In the genomic region with DNA sequence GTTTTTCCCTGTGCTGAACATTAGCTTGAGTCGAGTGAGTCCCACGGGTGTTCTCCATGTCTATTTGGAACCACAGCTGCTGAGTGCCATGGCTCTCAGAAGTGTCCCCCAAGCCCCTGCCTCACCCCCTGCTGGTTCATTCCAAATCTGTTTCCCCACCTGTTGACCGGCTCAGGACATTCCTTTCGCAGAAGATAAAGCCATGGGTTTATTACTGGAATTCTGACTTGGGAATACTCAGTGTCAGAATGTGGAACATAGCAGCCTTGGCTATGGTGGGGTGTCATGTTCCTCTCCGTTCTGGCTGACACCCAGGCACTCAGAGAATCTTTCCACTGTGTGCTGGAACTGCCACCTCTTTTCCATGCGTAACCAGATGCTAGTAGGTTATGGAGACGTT, we compare ENCODE assay signal across 14 mouse cellular contexts.
A peak's percentile ranks its signal among the peaks of the same experiment; 100 is the strongest.
DNase-seq lines count a peak whose midpoint lies in the region; ATAC-seq and TF ChIP-seq lines count a peak whose summit lies in the region.
"Had no signal": no experiment of that assay in that cellular context is flagged by ENCODE, and none has a peak within 500 bp of the region (broad histone marks: within the 10 kb centered on the region; RNA-seq: fewer than 3 reads in every experiment).

No protein-coding gene starts in this region.

- WGBS in lung, postnatal 0 days: 60% methylated on average over 7 of the region's 7 CpGs
- 34% methylated on average over 7 of the region's 7 CpGs for WGBS in heart, embryonic 16.5 days
- 65% methylated on average over 7 of the region's 7 CpGs for WGBS in stomach, postnatal 0 days

- no peak overlapping the region for H3K9ac ChIP-seq in lung, postnatal 0 days (replicated peaks; ENCODE audit: low read depth)
- no peak overlapping the region for H3K9ac ChIP-seq in heart, embryonic 16.5 days (ENCODE audit: low read length)
- no peak overlapping the region for H3K9ac ChIP-seq in stomach, postnatal 0 days (ENCODE audit: low read length)
- H3K9ac ChIP-seq: hindbrain, embryonic 15.5 days; liver, embryonic 13.5 days; neural tube, embryonic 13.5 days had no signal

- H3K9me3 ChIP-seq in lung, postnatal 0 days (ENCODE audit: low read length): no peaks in the 10 kb centered on the region
- H3K9me3 ChIP-seq in heart, embryonic 16.5 days (replicated peaks; ENCODE audit: control insufficient read depth, low read length): no peaks in the 10 kb centered on the region
- H3K9me3 ChIP-seq in stomach, postnatal 0 days (ENCODE audit: control insufficient read depth, low read length): no peaks in the 10 kb centered on the region
- H3K9me3 ChIP-seq: hindbrain, embryonic 15.5 days; liver, embryonic 13.5 days; neural tube, embryonic 13.5 days had no signal

- TF ChIP-seq EP300 in lung, postnatal 0 days (IDR thresholded peaks at IDR 0.05): no peak
- no peak for TF ChIP-seq EP300 in stomach, postnatal 0 days (optimal IDR thresholded peaks at IDR 0.05)

- no peak overlapping the region for H3K27ac ChIP-seq in lung, postnatal 0 days (ENCODE audit: low read length)
- peak overlapping the region; percentile 27; the same call in 1 of the 2 replicates for H3K27ac ChIP-seq in heart, embryonic 16.5 days (ENCODE audit: low read length)
- no peak overlapping the region for H3K27ac ChIP-seq in stomach, postnatal 0 days (replicated peaks)
- H3K27ac ChIP-seq: hindbrain, embryonic 15.5 days; liver, embryonic 13.5 days; neural tube, embryonic 13.5 days had no signal

- no peak for TF ChIP-seq CTCF in lung, postnatal 0 days (IDR thresholded peaks at IDR 0.05)
- no peak for TF ChIP-seq CTCF in stomach, postnatal 0 days (IDR thresholded peaks at IDR 0.05; ENCODE audit: low read depth)

- ATAC-seq in lung, postnatal 0 days: peak; percentile 62
- peak; percentile 55 for ATAC-seq in heart, embryonic 16.5 days (replicated peaks; ENCODE audit: extremely low read depth, insufficient read depth, low FRiP score)
- no peak for ATAC-seq in stomach, postnatal 0 days (ENCODE audit: low FRiP score, low TSS enrichment)
- ATAC-seq: forebrain, embryonic 14.5 days had no signal

- no peaks in the 10 kb centered on the region for H3K4me1 ChIP-seq in lung, postnatal 0 days (ENCODE audit: insufficient read depth, low read depth, low read length)
- peaks cover 4% of the 10 kb centered on the region for H3K4me1 ChIP-seq in heart, embryonic 16.5 days (ENCODE audit: control insufficient read depth, insufficient read depth, low read length)
- H3K4me1 ChIP-seq in stomach, postnatal 0 days (replicated peaks; ENCODE audit: control insufficient read depth, insufficient read depth): no peaks in the 10 kb centered on the region
- H3K4me1 ChIP-seq: hindbrain, embryonic 15.5 days; liver, embryonic 13.5 days; neural tube, embryonic 13.5 days had no signal

- H3K4me3 ChIP-seq in lung, postnatal 0 days (ENCODE audit: low read depth, low read length): no peak overlapping the region
- H3K4me3 ChIP-seq in heart, embryonic 16.5 days (ENCODE audit: low read length): no peak overlapping the region
- no peak overlapping the region for H3K4me3 ChIP-seq in stomach, postnatal 0 days (ENCODE audit: low read depth, low read length)
- H3K4me3 ChIP-seq: hindbrain, embryonic 15.5 days; liver, embryonic 13.5 days; neural tube, embryonic 13.5 days had no signal

- H3K36me3 ChIP-seq in lung, postnatal 0 days (ENCODE audit: insufficient read depth, low read length): no peaks in the 10 kb centered on the region
- no peaks in the 10 kb centered on the region for H3K36me3 ChIP-seq in heart, embryonic 16.5 days (ENCODE audit: control insufficient read depth, insufficient read depth)
- no peaks in the 10 kb centered on the region for H3K36me3 ChIP-seq in stomach, postnatal 0 days (ENCODE audit: control insufficient read depth, insufficient read depth, low read length)
- H3K36me3 ChIP-seq: hindbrain, embryonic 15.5 days; liver, embryonic 13.5 days; neural tube, embryonic 13.5 days had no signal

- H3K27me3 ChIP-seq in lung, postnatal 0 days (replicated peaks; ENCODE audit: insufficient read depth, low read length): no peaks in the 10 kb centered on the region
- no peaks in the 10 kb centered on the region for H3K27me3 ChIP-seq in heart, embryonic 16.5 days (ENCODE audit: control insufficient read depth, insufficient read depth, low read length)
- no peaks in the 10 kb centered on the region for H3K27me3 ChIP-seq in stomach, postnatal 0 days (ENCODE audit: control insufficient read depth, insufficient read depth, low read length)
- H3K27me3 ChIP-seq: hindbrain, embryonic 15.5 days; liver, embryonic 13.5 days; neural tube, embryonic 13.5 days had no signal

- peak; percentile 16 for DNase-seq in lung, postnatal 0 days (ENCODE audit: low spot score)
- DNase-seq in lung, postnatal 36 days: no peak
- peak; percentile 8 to 23 for DNase-seq in gastrocnemius, adult 8-10 months (ENCODE audit: low spot score in 2 of 2)
- peak; percentile 47 for DNase-seq in mesoderm, embryonic 11.5 days (ENCODE audit: low read depth, low spot score)
- DNase-seq in thymus, postnatal 10 days (ENCODE audit: low spot score in 2 of 2): no peak
- DNase-seq in stomach, postnatal 0 days (ENCODE audit: low spot score): no peak
- DNase-seq: cerebellum, postnatal 36 days; kidney, adult 8-10 months; liver, embryonic 13.5 days; spleen, adult 18-20 months had no signal

- no peak overlapping the region for H3K4me2 ChIP-seq in lung, postnatal 0 days (replicated peaks; ENCODE audit: low read depth, low read length)
- H3K4me2 ChIP-seq in heart, embryonic 16.5 days (ENCODE audit: low read depth, low read length): no peak overlapping the region
- no peak overlapping the region for H3K4me2 ChIP-seq in stomach, postnatal 0 days (replicated peaks; ENCODE audit: low read depth)
- H3K4me2 ChIP-seq: hindbrain, embryonic 15.5 days; liver, embryonic 13.5 days; neural tube, embryonic 13.5 days had no signal

Comparison
In these comparisons a context has a peak if more than half of its experiments do, and no peak if none do; other contexts are left out.
1. DNase-seq: peak in lung, postnatal 0 days (single experiment), gastrocnemius, adult 8-10 months (2 of 2) and mesoderm, embryonic 11.5 days (single experiment); none in lung, postnatal 36 days (single experiment), thymus, postnatal 10 days (0 of 2) and stomach, postnatal 0 days (single experiment).